Mouse (Mus musculus): Measurements from ENCODE around the gene Usp6nl. TPM values are rescaled to one million over a fixed set of nuclear protein-coding genes. Genes with fewer than 3 reads are reported as not detected.

Gene Usp6nl
- total and polyA plus RNA-seq, 3 experiments, result 8.9 to 67.1 (median 24.8) TPM

DNA sequence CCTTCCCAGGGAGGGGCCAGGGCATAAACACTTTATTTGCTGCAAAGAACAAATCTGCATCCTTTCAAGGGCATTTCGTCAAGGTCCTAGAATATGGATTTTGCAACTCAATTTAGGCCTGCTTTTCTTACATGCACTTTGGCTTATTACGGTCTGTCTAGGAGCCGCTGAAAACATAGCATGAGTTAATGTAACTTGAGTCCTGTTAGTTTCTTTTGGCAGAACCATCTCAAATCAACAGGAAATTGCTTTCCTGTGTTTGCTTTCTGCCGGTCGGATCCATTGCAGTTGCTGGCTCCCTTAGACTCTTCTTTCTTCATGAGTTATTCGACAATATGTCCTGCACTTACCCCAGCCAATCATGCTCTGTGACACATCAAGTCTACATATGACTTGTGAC lies 143.9 kb downstream of the Usp6nl start:
- TF ChIP-seq NELFE (IDR thresholded peaks at IDR 0.05; ENCODE audit: low read depth, low read length) (no peak), CTCF (IDR thresholded peaks at IDR 0.05 in 2 of 3, conservative IDR thresholded peaks at IDR 0.05 in 1 of 3; ENCODE audit: control insufficient read depth in 1 of 3, insufficient read depth in 1 of 3, low read depth in 2 of 3, low read length in 3 of 3, poor library complexity in 1 of 3, severe bottlenecking in 1 of 3) (no peak)
- Histone ChIP-seq H3K27ac (ENCODE audit: control insufficient read depth, low read depth, low read length) (no peak overlapping the region), H3K27me3 (ENCODE audit: control insufficient read depth in 1 of 2, insufficient read depth in 2 of 2, low read length in 2 of 2) (no peaks in the 10 kb centered on the region), H3K4me1 (ENCODE audit: control insufficient read depth in 1 of 2, insufficient read depth in 2 of 2, low read length in 2 of 2) (no peaks in the 10 kb centered on the region), H3K9me3 (replicated peaks; ENCODE audit: insufficient read depth, low read length) (no peaks in the 10 kb centered on the region), H3K79me2 (ENCODE audit: control insufficient read depth, insufficient read depth, low read length, poor library complexity) (no peaks in the 10 kb centered on the region), H3K9ac (ENCODE audit: control insufficient read depth, low read depth, low read length, poor library complexity, severe bottlenecking) (no peak overlapping the region), H3K4me3 (ENCODE audit: control insufficient read depth in 1 of 2, insufficient read depth in 1 of 2, low read depth in 2 of 2, low read length in 2 of 2) (no peak overlapping the region), H3K36me3 (ENCODE audit: control insufficient read depth in 1 of 2, insufficient read depth in 2 of 2, low read length in 2 of 2) (no peaks in the 10 kb centered on the region)
- no peak for DNase-seq (ENCODE audit: low read depth, low spot score)

- Histone ChIP-seq H3K4me1 (ENCODE audit: control insufficient read depth in 1 of 2, insufficient read depth in 2 of 2, low read length in 2 of 2) (no peaks in the 10 kb centered on the region; a peak in 1 of 4 replicates), H3K9me3 (replicated peaks; ENCODE audit: insufficient read depth, low read length) (no peaks in the 10 kb centered on the region), H3K79me2 (ENCODE audit: control insufficient read depth, insufficient read depth, low read length, poor library complexity) (no peaks in the 10 kb centered on the region), H3K36me3 (ENCODE audit: control insufficient read depth in 1 of 2, insufficient read depth in 2 of 2, low read length in 2 of 2) (no peaks in the 10 kb centered on the region), H3K27ac (ENCODE audit: control insufficient read depth, low read depth, low read length) (no peak overlapping the region), H3K4me3 (ENCODE audit: control insufficient read depth in 1 of 2, insufficient read depth in 1 of 2, low read depth in 2 of 2, low read length in 2 of 2) (no peak overlapping the region), H3K27me3 (ENCODE audit: control insufficient read depth in 1 of 2, insufficient read depth in 2 of 2, low read length in 2 of 2) (no peaks in the 10 kb centered on the region), H3K9ac (ENCODE audit: control insufficient read depth, low read depth, low read length, poor library complexity, severe bottlenecking) (no peak overlapping the region)
- TF ChIP-seq NELFE (IDR thresholded peaks at IDR 0.05; ENCODE audit: low read depth, low read length) (no peak), GATA1 (IDR thresholded peaks at IDR 0.05; ENCODE audit: low read depth, low read length) (no peak), RAD21 (IDR thresholded peaks at IDR 0.05; ENCODE audit: low read depth, low read length) (no peak), POLR2A (IDR thresholded peaks at IDR 0.05; ENCODE audit: control insufficient read depth in 1 of 2, insufficient read depth in 1 of 2, low read depth in 1 of 2, low read length in 2 of 2, poor library complexity in 1 of 2) (no peak), ELF1 (IDR thresholded peaks at IDR 0.05; ENCODE audit: low read depth, low read length) (no peak), ZKSCAN1 (IDR thresholded peaks at IDR 0.05; ENCODE audit: low read depth, low read length) (no peak), RCOR1 (IDR thresholded peaks at IDR 0.05; ENCODE audit: low read depth, low read length) (no peak), SIN3A (IDR thresholded peaks at IDR 0.05; ENCODE audit: low read length) (no peak), KAT2A (conservative IDR thresholded peaks at IDR 0.05; ENCODE audit: low read depth, low read length) (no peak), TBP (IDR thresholded peaks at IDR 0.05; ENCODE audit: low read depth, low read length) (no peak)
- no peak for DNase-seq (ENCODE audit: low read depth, low spot score)
Observed at GRCm38 (mm10) chr2:6467318-6467717, 144.9 kb downstream of the Usp6nl start.

- H3K4me1 ChIP-seq (ENCODE audit: control insufficient read depth in 1 of 2, insufficient read depth in 2 of 2, low read length in 2 of 2), result peaks cover 0 to 2% of the 10 kb centered on the region in 2 experiments; a peak in 1 of 4 replicates
- H3K27ac ChIP-seq (ENCODE audit: control insufficient read depth, low read depth, low read length), result no peak overlapping the region
- H3K9ac ChIP-seq (ENCODE audit: control insufficient read depth, low read depth, low read length, poor library complexity, severe bottlenecking), result 0 out of 2 replicates have a peak overlapping the region, but pooled peaks have one; percentile 19
- H3K27me3 ChIP-seq (ENCODE audit: control insufficient read depth in 1 of 2, insufficient read depth in 2 of 2, low read length in 2 of 2), result no peaks in the 10 kb centered on the region
- no peak overlapping the region for H3K4me3 ChIP-seq (ENCODE audit: control insufficient read depth in 1 of 2, insufficient read depth in 1 of 2, low read depth in 2 of 2, low read length in 2 of 2)
- H3K79me2 ChIP-seq (ENCODE audit: control insufficient read depth, insufficient read depth, low read length, poor library complexity), result no peaks in the 10 kb centered on the region
- H3K36me3 ChIP-seq (ENCODE audit: control insufficient read depth in 1 of 2, insufficient read depth in 2 of 2, low read length in 2 of 2), result no peaks in the 10 kb centered on the region
- H3K9me3 ChIP-seq (replicated peaks; ENCODE audit: insufficient read depth, low read length), result no peaks in the 10 kb centered on the region
- peak; percentile 92 for DNase-seq (ENCODE audit: low read depth, low spot score)
- TF ChIP-seq HCFC1 (IDR thresholded peaks at IDR 0.05; ENCODE audit: low read depth, low read length) (no peak), ELF1 (IDR thresholded peaks at IDR 0.05; ENCODE audit: low read depth, low read length) (no peak), ZMIZ1 (IDR thresholded peaks at IDR 0.05; ENCODE audit: low read depth, low read length) (no peak), NRF1 (IDR thresholded peaks at IDR 0.05; ENCODE audit: insufficient read depth, low read depth, low read length, poor library complexity, severe bottlenecking) (no peak), KAT2A (conservative IDR thresholded peaks at IDR 0.05; ENCODE audit: low read depth, low read length) (no peak), MEF2A (IDR thresholded peaks at IDR 0.05; ENCODE audit: extremely low read depth, insufficient replicate concordance, low read depth, low read length, poor library complexity, severe bottlenecking) (no peak), MYC (IDR thresholded peaks at IDR 0.05; ENCODE audit: low read depth, low read length) (0 out of 2 replicates have a peak, but pooled peaks have one; percentile 60), NELFE (IDR thresholded peaks at IDR 0.05; ENCODE audit: low read depth, low read length) (no peak), JUND (IDR thresholded peaks at IDR 0.05; ENCODE audit: low read depth, low read length) (0 out of 2 replicates have a peak, but pooled peaks have one; percentile 17), POLR2AphosphoS2 (IDR thresholded peaks at IDR 0.05; ENCODE audit: low read length) (no peak), ZNF384 (IDR thresholded peaks at IDR 0.05; ENCODE audit: low read depth, low read length) (no peak), SIN3A (IDR thresholded peaks at IDR 0.05; ENCODE audit: low read length) (no peak), MXI1 (IDR thresholded peaks at IDR 0.05; ENCODE audit: low read depth, low read length) (no peak), SMC3 (IDR thresholded peaks at IDR 0.05; ENCODE audit: low read depth, low read length) (peak; percentile 100), UBTF (IDR thresholded peaks at IDR 0.05; ENCODE audit: borderline replicate concordance, insufficient read depth, low read depth, low read length) (no peak), TAL1 (IDR thresholded peaks at IDR 0.05; ENCODE audit: low read length) (no peak), CTCF (IDR thresholded peaks at IDR 0.05 in 2 of 3, conservative IDR thresholded peaks at IDR 0.05 in 1 of 3; ENCODE audit: control insufficient read depth in 1 of 3, insufficient read depth in 1 of 3, low read depth in 2 of 3, low read length in 3 of 3, poor library complexity in 1 of 3, severe bottlenecking in 1 of 3) (peak; percentile 88 to 99 (median 97)), TBP (IDR thresholded peaks at IDR 0.05; ENCODE audit: low read depth, low read length) (no peak), TCF12 (IDR thresholded peaks at IDR 0.05; ENCODE audit: low read depth, low read length) (no peak), RAD21 (IDR thresholded peaks at IDR 0.05; ENCODE audit: low read depth, low read length) (peak; percentile 90), MYB (IDR thresholded peaks at IDR 0.05; ENCODE audit: low read depth, low read length) (no peak)
Observed at GRCm38 (mm10) chr2:6469164-6469563, 146.7 kb downstream of the Usp6nl start.
